Mouse (Mus musculus) forebrain, embryonic 12.5 days (tissue): ENCODE measurements around the gene Ap5z1. TPM values are rescaled to one million over a fixed set of nuclear protein-coding genes. Genes with fewer than 3 reads are reported as not detected.

ENCODE experiments used
- ATAC-seq: fragments of 200-750 bp; cut with Nextera tagmentation; 2 replicates; pipeline ENCODE4 v1.8.0; 2017; ENCODE audit warnings: moderate TSS enrichment; ENCODE audit not compliant: low FRiP score
- H3K27ac ChIP-seq: fragments of 300-500 bp; sonication (generic); 2 replicates; pipeline ENCODE4 v1.5.1; 2016; ENCODE audit warnings: mild to moderate bottlenecking
- H3K27me3 ChIP-seq: fragments of 300-500 bp; sonication (generic); 2 replicates; pipeline ENCODE4 v1.6.1; 2016; ENCODE audit warnings: mild to moderate bottlenecking
- H3K36me3 ChIP-seq: fragments of 300-500 bp; sonication (generic); replicated peaks from 2 replicates; pipeline ENCODE4 v1.6.1; 2016; ENCODE audit warnings: mild to moderate bottlenecking
- H3K4me1 ChIP-seq: fragments of 300-500 bp; sonication (generic); 2 replicates; pipeline ENCODE4 v1.6.1; 2016
- H3K4me2 ChIP-seq: fragments of 300-500 bp; sonication (generic); 2 replicates; pipeline ENCODE4 v1.6.1; 2016; ENCODE audit warnings: mild to moderate bottlenecking, moderate library complexity
- H3K4me3 ChIP-seq: fragments of 300-500 bp; sonication (generic); replicated peaks from 2 replicates; pipeline ENCODE4 v1.5.1; 2016; ENCODE audit warnings: mild to moderate bottlenecking
- H3K9ac ChIP-seq: fragments of 300-500 bp; sonication (generic); 2 replicates; pipeline ENCODE4 v1.6.1; 2016; ENCODE audit warnings: mild to moderate bottlenecking
- H3K9me3 ChIP-seq: fragments of 300-500 bp; sonication (generic); 2 replicates; pipeline ENCODE4 v1.6.1; 2016
- WGBS: fragments of 180-500 bp; shearing (Covaris S2); methylation state at CpG from one replicate; pipeline ENCODE4 v1.1.7; 2016; 5-methylcytosine and 5-hydroxymethylcytosine counted together
- polyA plus RNA-seq: library from polyadenylated mRNA; unstranded; fragments of >200 nt; fragmentation: Nextera tagmentation; extraction: Ambion mirVana; gene quantifications from 2 replicates; pipeline ENCODE4 v1.2.1, GENCODE M21; 2016

Gene Ap5z1
- polyA plus RNA-seq, 1 experiment from 2014 or later: 12.7 TPM

- no peaks in the 10 kb centered on the region for H3K9me3 ChIP-seq
- H3K4me3 ChIP-seq: no peak overlapping the region
- ATAC-seq: no peak
- no peak overlapping the region for H3K4me2 ChIP-seq
- 0 out of 2 replicates have a peak, but pooled peaks cover under 1% of the 10 kb centered on the region for H3K36me3 ChIP-seq
- no peak overlapping the region for H3K27ac ChIP-seq
- 93% methylated on average over 2 of the region's 2 CpGs for WGBS
- peaks cover 35% of the 10 kb centered on the region for H3K4me1 ChIP-seq
- no peaks in the 10 kb centered on the region for H3K27me3 ChIP-seq
- H3K9ac ChIP-seq: no peak overlapping the region
Observed at GRCm38 (mm10) chr5:142426476-142426875, 37.3 kb upstream of the Ap5z1 start.

DNA sequence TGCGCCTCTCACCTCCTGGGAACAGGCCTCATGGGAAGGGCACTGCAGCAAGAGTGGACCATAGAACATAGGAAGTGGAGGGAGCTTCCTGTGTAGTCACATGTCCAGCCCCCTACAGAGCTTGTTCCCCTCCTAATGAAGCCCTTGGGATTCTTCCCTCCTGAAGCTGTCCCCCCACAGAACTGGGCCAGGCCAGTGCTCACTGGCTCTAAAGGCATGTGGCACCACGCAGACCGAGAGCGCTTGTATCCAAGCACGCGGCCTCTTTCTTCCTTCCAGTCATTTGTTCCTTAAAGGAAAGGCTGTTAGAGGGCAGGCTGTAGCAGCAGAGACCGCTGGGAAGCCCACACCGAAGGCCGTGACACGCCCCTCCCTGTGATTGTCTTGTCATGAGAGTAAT lies 35.9 kb upstream of the Ap5z1 start:
- H3K9ac ChIP-seq: no peak overlapping the region
- 73% methylated on average over 10 of the region's 10 CpGs for WGBS
- H3K9me3 ChIP-seq: no peaks in the 10 kb centered on the region
- H3K27ac ChIP-seq: no peak overlapping the region
- ATAC-seq: no peak
- no peak overlapping the region for H3K4me2 ChIP-seq
- H3K4me3 ChIP-seq: no peak overlapping the region
- no peaks in the 10 kb centered on the region for H3K27me3 ChIP-seq
- H3K36me3 ChIP-seq: no peaks in the 10 kb centered on the region
- H3K4me1 ChIP-seq: peaks cover 36% of the 10 kb centered on the region

GRCm38 (mm10) chr5:142428691-142429090 lies 35.1 kb upstream of the Ap5z1 start:
- 72% methylated on average over 6 of the region's 6 CpGs for WGBS
- Histone ChIP-seq H3K9me3 (no peaks in the 10 kb centered on the region), H3K27ac (no peak overlapping the region), H3K27me3 (no peaks in the 10 kb centered on the region), H3K36me3 (no peaks in the 10 kb centered on the region), H3K4me3 (no peak overlapping the region), H3K4me1 (peaks cover 35% of the 10 kb centered on the region), H3K4me2 (no peak overlapping the region), H3K9ac (no peak overlapping the region)
- no peak for ATAC-seq

GRCm38 (mm10) chr5:142431029-142431428 lies 32.7 kb upstream of the Ap5z1 start:
- H3K4me2 ChIP-seq: no peak overlapping the region
- 0 out of 2 replicates have a peak overlapping the region, but pooled peaks have one; percentile 9 for H3K27ac ChIP-seq
- H3K4me3 ChIP-seq: no peak overlapping the region
- H3K4me1 ChIP-seq: peaks cover 31% of the 10 kb centered on the region
- no peaks in the 10 kb centered on the region for H3K27me3 ChIP-seq
- H3K9me3 ChIP-seq: no peaks in the 10 kb centered on the region
- 64% methylated on average over 12 of the region's 12 CpGs for WGBS
- H3K36me3 ChIP-seq: peaks cover 13% of the 10 kb centered on the region
- ATAC-seq: no peak
- no peak overlapping the region for H3K9ac ChIP-seq

- H3K36me3 ChIP-seq: peaks cover 21% of the 10 kb centered on the region
- no peak overlapping the region for H3K9ac ChIP-seq
- H3K9me3 ChIP-seq: no peaks in the 10 kb centered on the region
- no peak overlapping the region for H3K4me3 ChIP-seq
- ATAC-seq: no peak
- H3K27me3 ChIP-seq: no peaks in the 10 kb centered on the region
- H3K27ac ChIP-seq: no peak overlapping the region
- H3K4me1 ChIP-seq: peaks cover 28% of the 10 kb centered on the region
- 89% methylated on average over 9 of the region's 9 CpGs for WGBS
- H3K4me2 ChIP-seq: no peak overlapping the region
Observed at GRCm38 (mm10) chr5:142431811-142432434, 31.8 kb upstream of the Ap5z1 start.

- no peaks in the 10 kb centered on the region for H3K9me3 ChIP-seq
- H3K4me1 ChIP-seq: peaks cover 22% of the 10 kb centered on the region
- no peak for ATAC-seq
- H3K36me3 ChIP-seq: peaks cover 21% of the 10 kb centered on the region
- no peaks in the 10 kb centered on the region for H3K27me3 ChIP-seq
- no peak overlapping the region for H3K4me2 ChIP-seq
- WGBS: 86% methylated on average over 4 of the region's 4 CpGs
- no peak overlapping the region for H3K4me3 ChIP-seq
- H3K9ac ChIP-seq: no peak overlapping the region
- H3K27ac ChIP-seq: no peak overlapping the region
Observed at GRCm38 (mm10) chr5:142432695-142433094, 31.0 kb upstream of the Ap5z1 start.

DNA sequence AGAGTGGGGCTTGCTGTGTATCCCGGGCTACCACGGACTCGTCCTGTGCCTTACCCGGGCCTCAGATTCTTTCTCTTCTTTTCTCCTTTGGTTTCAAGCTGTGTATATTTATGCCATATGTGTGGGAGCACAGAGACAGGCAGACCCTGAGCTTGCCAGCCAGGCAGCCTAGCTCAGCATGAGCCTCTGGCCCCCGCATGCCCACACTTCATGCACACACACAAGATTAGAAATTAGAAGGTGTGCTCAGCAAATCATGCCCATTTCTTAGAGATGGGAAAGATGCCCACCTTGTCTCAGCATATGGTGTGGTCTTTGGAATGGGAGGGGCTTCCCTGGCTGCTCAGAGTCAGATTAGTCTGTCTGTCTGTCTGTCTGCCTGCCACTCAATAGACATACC lies 29.7 kb upstream of the Ap5z1 start:
- 88% methylated on average over 5 of the region's 5 CpGs for WGBS
- H3K4me2 ChIP-seq: no peak overlapping the region
- peaks cover 31% of the 10 kb centered on the region for H3K36me3 ChIP-seq
- no peak overlapping the region for H3K4me3 ChIP-seq
- peaks cover 22% of the 10 kb centered on the region; the same call in 1 of the 2 replicates for H3K4me1 ChIP-seq
- H3K9me3 ChIP-seq: no peaks in the 10 kb centered on the region
- H3K27ac ChIP-seq: no peak overlapping the region
- no peak overlapping the region for H3K9ac ChIP-seq
- no peak for ATAC-seq
- peaks cover 4% of the 10 kb centered on the region; the same call in 1 of the 2 replicates for H3K27me3 ChIP-seq

GRCm38 (mm10) chr5:142435736-142436135 lies 28.0 kb upstream of the Ap5z1 start:
- Histone ChIP-seq H3K27me3 (peaks cover 4% of the 10 kb centered on the region; the same call in 1 of the 2 replicates), H3K27ac (no peak overlapping the region), H3K36me3 (peaks cover 31% of the 10 kb centered on the region), H3K4me2 (no peak overlapping the region), H3K9ac (no peak overlapping the region), H3K4me3 (no peak overlapping the region), H3K9me3 (no peaks in the 10 kb centered on the region), H3K4me1 (peaks cover 32% of the 10 kb centered on the region)
- 96% methylated on average over 15 of the region's 15 CpGs for WGBS
- no peak for ATAC-seq

- Histone ChIP-seq H3K4me2 (no peak overlapping the region), H3K27ac (no peak overlapping the region), H3K9ac (no peak overlapping the region), H3K27me3 (peaks cover 6% of the 10 kb centered on the region; the same call in 1 of the 2 replicates), H3K36me3 (peaks cover 31% of the 10 kb centered on the region), H3K9me3 (no peaks in the 10 kb centered on the region), H3K4me3 (no peak overlapping the region), H3K4me1 (peaks cover 46% of the 10 kb centered on the region)
- WGBS: 90% methylated on average over 16 of the region's 16 CpGs
- ATAC-seq: no peak
Observed at GRCm38 (mm10) chr5:142438380-142438938, 25.3 kb upstream of the Ap5z1 start.

DNA sequence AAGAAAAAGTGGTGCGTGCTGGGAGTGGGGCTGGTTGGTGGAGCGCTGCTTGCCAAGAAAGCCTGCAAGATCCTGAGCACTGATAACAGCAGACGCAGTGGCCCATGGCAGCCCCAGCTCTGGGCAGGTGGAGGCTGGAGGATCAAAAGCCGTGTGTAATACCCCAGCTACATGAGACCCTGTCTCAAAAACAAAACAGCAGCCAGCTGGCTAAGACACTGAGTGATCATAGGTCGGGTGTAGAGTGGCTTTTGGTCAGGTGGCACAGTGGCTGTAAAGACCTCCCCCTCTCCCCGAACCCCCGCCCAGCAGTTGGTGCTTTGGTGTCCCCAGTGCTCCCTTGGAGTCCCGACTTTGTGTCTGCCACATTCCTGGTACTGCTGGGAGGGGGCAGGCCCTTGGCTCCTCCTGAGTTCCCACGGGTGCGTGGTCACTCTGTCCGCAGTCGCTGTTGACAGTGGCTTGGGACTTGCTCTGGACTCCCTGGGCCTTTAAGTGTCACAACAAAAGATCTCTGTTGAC lies 23.8 kb upstream of the Ap5z1 start:
- peaks cover 6% of the 10 kb centered on the region; the same call in 1 of the 2 replicates for H3K27me3 ChIP-seq
- H3K9me3 ChIP-seq: no peaks in the 10 kb centered on the region
- H3K9ac ChIP-seq: peak overlapping the region; percentile 48
- WGBS: 2% methylated on average over 12 of the region's 12 CpGs
- H3K36me3 ChIP-seq: peaks cover 29% of the 10 kb centered on the region
- ATAC-seq: peak; percentile 64
- peaks cover 58% of the 10 kb centered on the region for H3K4me1 ChIP-seq
- H3K27ac ChIP-seq: peak overlapping the region; percentile 80
- peak overlapping the region; percentile 32 for H3K4me3 ChIP-seq
- peak overlapping the region; percentile 63 for H3K4me2 ChIP-seq

GRCm38 (mm10) chr5:142440451-142441147 lies 23.1 kb upstream of the Ap5z1 start:
- Histone ChIP-seq H3K36me3 (peaks cover 23% of the 10 kb centered on the region), H3K4me3 (peak overlapping the region; percentile 32), H3K4me2 (peak overlapping the region; percentile 63), H3K27ac (peak overlapping the region; percentile 80), H3K9ac (peak overlapping the region; percentile 48), H3K4me1 (peaks cover 64% of the 10 kb centered on the region), H3K27me3 (peaks cover 6% of the 10 kb centered on the region; the same call in 1 of the 2 replicates), H3K9me3 (no peaks in the 10 kb centered on the region)
- peak; percentile 89 for ATAC-seq
- under 1% methylated on average over 19 of the region's 19 CpGs for WGBS

GRCm38 (mm10) chr5:142441332-142442044 lies 22.3 kb upstream of the Ap5z1 start:
- ATAC-seq: no peak
- Histone ChIP-seq H3K4me3 (no peak overlapping the region), H3K27me3 (peaks cover 6% of the 10 kb centered on the region; the same call in 1 of the 2 replicates), H3K27ac (peak overlapping the region; percentile 80), H3K36me3 (peaks cover 14% of the 10 kb centered on the region), H3K9me3 (no peaks in the 10 kb centered on the region), H3K9ac (no peak overlapping the region), H3K4me1 (peaks cover 68% of the 10 kb centered on the region), H3K4me2 (peak overlapping the region; percentile 63)
- WGBS: 63% methylated on average over 22 of the region's 22 CpGs
